Mouse (Mus musculus): ENCODE measurements around the gene Cgnl1. TPM values are rescaled to one million over a fixed set of nuclear protein-coding genes. Genes with fewer than 3 reads are reported as not detected.

Cgnl1 gene
- polyA plus RNA-seq, 1 experiment from 2014 or later, result 5.9 TPM

DNA sequence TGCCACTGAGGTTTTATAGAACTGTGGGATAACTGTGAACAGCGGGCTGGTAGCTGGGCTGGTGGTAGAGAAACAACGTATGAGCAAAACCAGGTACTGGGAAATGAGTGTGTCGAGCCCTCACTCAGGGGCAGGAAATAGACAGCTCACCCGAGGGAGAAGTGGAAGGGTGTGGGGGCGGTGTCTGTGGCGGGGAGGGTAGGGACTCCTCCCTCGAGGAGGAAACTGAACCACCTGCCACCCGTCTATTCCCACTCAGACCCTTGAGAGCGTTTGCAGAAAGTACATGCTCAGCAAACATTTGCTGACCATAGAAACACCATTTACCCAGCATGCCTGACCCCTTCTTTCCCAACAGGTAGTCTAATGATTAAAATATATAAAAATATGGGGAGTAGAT is 2.2 kb upstream of the Cgnl1 start:
- DNase-seq (ENCODE audit: low spot score), result no peak
- 45% methylated on average over 9 of the region's 9 CpGs for whole genome bisulfite sequencing

DNA sequence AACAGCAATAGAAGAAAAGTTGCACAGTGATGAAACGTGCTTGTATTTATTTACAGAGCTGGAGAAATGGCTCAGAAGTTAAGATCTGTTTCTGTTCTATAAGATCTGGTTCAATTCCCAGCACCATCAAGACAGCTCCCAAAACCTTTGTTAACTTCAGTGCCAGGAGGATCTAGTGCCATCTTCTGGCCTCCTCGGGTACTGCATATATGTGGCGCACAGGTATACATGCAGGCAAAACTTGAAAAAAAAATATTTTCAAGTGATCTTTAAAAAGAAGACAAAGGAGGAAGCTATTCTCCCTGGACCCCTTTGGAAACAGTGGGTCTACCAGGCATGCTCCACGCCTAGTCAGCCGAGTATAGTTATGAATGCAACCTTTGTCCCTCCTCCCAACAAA is 936 bp upstream of the Cgnl1 start:
- no peak overlapping the region for H3K4me3 ChIP-seq (ENCODE audit: low read depth, low read length)
- peaks cover 3% of the 10 kb centered on the region for H3K9me3 ChIP-seq (ENCODE audit: control insufficient read depth, low read length)
- H3K27ac ChIP-seq (ENCODE audit: low read depth, low read length), result no peak overlapping the region
- no peak overlapping the region for H3K9ac ChIP-seq (ENCODE audit: low read depth, low read length)
- H3K27me3 ChIP-seq (replicated peaks; ENCODE audit: control insufficient read depth, insufficient read depth, low read length), result peaks cover 29% of the 10 kb centered on the region
- ATAC-seq (replicated peaks; ENCODE audit: low FRiP score), result no peak
- H3K4me2 ChIP-seq, result no peak overlapping the region
- no peak for DNase-seq (ENCODE audit: low spot score)
- no peaks in the 10 kb centered on the region for H3K36me3 ChIP-seq (ENCODE audit: control insufficient read depth, insufficient read depth, low read length)
- peaks cover 9% of the 10 kb centered on the region for H3K4me1 ChIP-seq (replicated peaks; ENCODE audit: control insufficient read depth, insufficient read depth, low read length)
- WGBS, result 66% methylated on average over 5 of the region's 5 CpGs

More for the DNA sequence above, 2.2 kb upstream of the Cgnl1 start:
- Histone ChIP-seq H3K9ac (ENCODE audit: low read depth, low read length) (no peak overlapping the region), H3K27ac (ENCODE audit: low read depth, low read length) (no peak overlapping the region), H3K9me3 (ENCODE audit: control insufficient read depth, low read length) (peaks cover 4% of the 10 kb centered on the region), H3K27me3 (replicated peaks; ENCODE audit: control insufficient read depth, insufficient read depth, low read length) (peaks cover 29% of the 10 kb centered on the region), H3K4me3 (ENCODE audit: low read depth, low read length) (no peak overlapping the region), H3K36me3 (ENCODE audit: control insufficient read depth, insufficient read depth, low read length) (no peaks in the 10 kb centered on the region), H3K4me1 (replicated peaks; ENCODE audit: control insufficient read depth, insufficient read depth, low read length) (peaks cover 9% of the 10 kb centered on the region), H3K4me2 (no peak overlapping the region)
- ATAC-seq (replicated peaks; ENCODE audit: low FRiP score), result no peak

DNA sequence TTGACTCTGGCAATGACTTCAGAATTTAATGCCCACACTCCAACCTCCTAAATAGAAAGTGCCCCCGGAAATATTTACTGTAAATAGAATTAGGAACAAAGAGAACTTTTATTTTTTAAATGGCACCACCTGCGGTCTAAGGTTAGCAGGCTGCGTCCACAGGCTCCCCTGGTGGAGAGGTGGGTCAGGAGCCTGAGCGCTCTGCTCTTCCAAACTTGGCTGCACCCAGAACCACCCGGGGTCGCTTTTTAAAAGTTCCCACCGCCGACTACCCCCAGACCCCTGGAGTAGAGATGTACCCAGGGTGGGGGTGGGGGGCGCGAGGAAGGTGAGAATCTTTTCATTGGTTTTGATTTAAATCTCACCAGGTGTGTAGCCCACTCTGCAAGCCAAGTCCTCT is 918 bp downstream of the Cgnl1 start:
- Histone ChIP-seq H3K4me1 (replicated peaks; ENCODE audit: control insufficient read depth, insufficient read depth, low read length) (peaks cover 9% of the 10 kb centered on the region), H3K36me3 (ENCODE audit: control insufficient read depth, insufficient read depth, low read length) (no peaks in the 10 kb centered on the region), H3K27me3 (replicated peaks; ENCODE audit: control insufficient read depth, insufficient read depth, low read length) (peaks cover 29% of the 10 kb centered on the region), H3K27ac (ENCODE audit: low read depth, low read length) (no peak overlapping the region), H3K4me3 (ENCODE audit: low read depth, low read length) (peak overlapping the region; percentile 63), H3K9ac (ENCODE audit: low read depth, low read length) (peak overlapping the region; percentile 57; the same call in 1 of the 2 replicates), H3K4me2 (peak overlapping the region; percentile 77), H3K9me3 (ENCODE audit: control insufficient read depth, low read length) (no peaks in the 10 kb centered on the region)
- DNase-seq (ENCODE audit: low spot score), result no peak
- no peak for ATAC-seq (replicated peaks; ENCODE audit: low FRiP score)
- 4% methylated on average over 10 of the region's 10 CpGs for WGBS

DNA sequence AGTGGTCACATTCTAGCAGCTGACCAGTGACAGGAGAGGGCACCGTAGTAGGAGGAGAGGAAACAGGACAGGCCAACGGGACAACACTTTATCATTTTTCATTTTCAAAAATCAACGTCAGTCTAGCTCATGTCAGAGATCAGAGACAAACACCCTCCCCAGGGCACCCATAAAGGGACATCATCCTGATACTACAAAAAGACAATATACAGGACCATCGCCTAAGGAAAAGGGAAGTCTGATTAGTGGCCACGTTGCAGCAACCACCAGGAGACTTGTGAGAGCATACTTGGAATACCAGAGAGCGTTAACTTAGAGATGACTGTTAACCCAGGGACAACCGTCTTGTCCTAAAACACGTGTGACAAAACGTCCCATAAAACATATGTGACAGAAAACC is 1.7 kb downstream of the Cgnl1 start:
- H3K9me3 ChIP-seq (ENCODE audit: control insufficient read depth, low read length), result no peaks in the 10 kb centered on the region
- no peak for ATAC-seq (replicated peaks; ENCODE audit: low FRiP score)
- H3K27me3 ChIP-seq (replicated peaks; ENCODE audit: control insufficient read depth, insufficient read depth, low read length), result peaks cover 29% of the 10 kb centered on the region
- no peak overlapping the region for H3K9ac ChIP-seq (ENCODE audit: low read depth, low read length)
- WGBS, result 23% methylated on average over 9 of the region's 9 CpGs
- H3K27ac ChIP-seq (ENCODE audit: low read depth, low read length), result no peak overlapping the region
- peak overlapping the region; percentile 77 for H3K4me2 ChIP-seq
- no peaks in the 10 kb centered on the region for H3K36me3 ChIP-seq (ENCODE audit: control insufficient read depth, insufficient read depth, low read length)
- DNase-seq (ENCODE audit: low spot score), result no peak
- peak overlapping the region; percentile 63; the same call in 1 of the 2 replicates for H3K4me3 ChIP-seq (ENCODE audit: low read depth, low read length)
- H3K4me1 ChIP-seq (replicated peaks; ENCODE audit: control insufficient read depth, insufficient read depth, low read length), result peaks cover 9% of the 10 kb centered on the region

DNA sequence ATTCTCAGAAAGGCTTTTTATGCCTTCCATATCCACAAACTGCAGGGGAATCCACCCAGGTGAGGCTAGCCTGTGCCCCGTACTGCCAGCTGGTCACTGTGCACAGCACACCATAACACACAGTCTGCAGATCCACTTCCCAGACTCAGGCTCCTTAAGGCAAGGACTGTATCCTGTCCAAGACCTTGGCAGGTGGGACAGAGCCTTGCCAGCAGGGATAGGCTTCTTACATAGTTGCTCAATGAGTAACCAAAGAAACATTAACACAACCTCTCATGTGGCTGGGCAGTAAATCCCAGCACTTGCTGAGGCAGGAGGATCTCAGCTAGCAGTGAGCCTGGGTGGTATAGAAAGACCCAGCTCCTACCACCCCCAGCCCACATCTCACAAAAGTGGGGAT is 3.3 kb downstream of the Cgnl1 start:
- no peak overlapping the region for H3K4me2 ChIP-seq

DNA sequence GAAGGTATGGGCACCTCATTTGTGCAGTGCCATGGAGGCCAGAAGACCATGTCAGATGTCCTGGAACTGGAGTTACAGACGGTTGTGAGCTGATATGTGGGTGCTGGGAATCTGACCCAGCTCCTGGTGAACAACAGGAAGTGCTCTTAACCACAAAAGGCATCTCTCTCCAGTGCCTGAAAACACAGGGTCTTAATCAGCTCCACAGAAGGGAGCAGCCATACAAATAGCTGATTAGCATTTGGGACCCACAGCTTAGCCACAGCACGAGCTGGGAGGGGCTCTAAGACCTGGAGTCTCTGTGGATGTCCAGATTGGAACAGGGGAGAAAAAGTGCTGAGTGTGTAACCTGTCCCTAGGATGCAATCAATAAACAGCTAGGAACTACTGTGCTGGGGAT is 4.5 kb downstream of the Cgnl1 start:
- H3K9ac ChIP-seq (ENCODE audit: low read depth, low read length), result no peak overlapping the region
- ATAC-seq (replicated peaks; ENCODE audit: low FRiP score), result no peak

More for the DNA sequence above, 3.3 kb downstream of the Cgnl1 start:
- Histone ChIP-seq H3K27me3 (replicated peaks; ENCODE audit: control insufficient read depth, insufficient read depth, low read length) (peaks cover 29% of the 10 kb centered on the region), H3K4me1 (replicated peaks; ENCODE audit: control insufficient read depth, insufficient read depth, low read length) (peaks cover 9% of the 10 kb centered on the region), H3K9ac (ENCODE audit: low read depth, low read length) (no peak overlapping the region), H3K9me3 (ENCODE audit: control insufficient read depth, low read length) (no peaks in the 10 kb centered on the region), H3K4me3 (ENCODE audit: low read depth, low read length) (no peak overlapping the region), H3K36me3 (ENCODE audit: control insufficient read depth, insufficient read depth, low read length) (no peaks in the 10 kb centered on the region), H3K27ac (ENCODE audit: low read depth, low read length) (no peak overlapping the region)
- no peak for DNase-seq (ENCODE audit: low spot score)
- no peak for ATAC-seq (replicated peaks; ENCODE audit: low FRiP score)
- WGBS, result 80% methylated on average over 1 of the region's 1 CpGs

DNA sequence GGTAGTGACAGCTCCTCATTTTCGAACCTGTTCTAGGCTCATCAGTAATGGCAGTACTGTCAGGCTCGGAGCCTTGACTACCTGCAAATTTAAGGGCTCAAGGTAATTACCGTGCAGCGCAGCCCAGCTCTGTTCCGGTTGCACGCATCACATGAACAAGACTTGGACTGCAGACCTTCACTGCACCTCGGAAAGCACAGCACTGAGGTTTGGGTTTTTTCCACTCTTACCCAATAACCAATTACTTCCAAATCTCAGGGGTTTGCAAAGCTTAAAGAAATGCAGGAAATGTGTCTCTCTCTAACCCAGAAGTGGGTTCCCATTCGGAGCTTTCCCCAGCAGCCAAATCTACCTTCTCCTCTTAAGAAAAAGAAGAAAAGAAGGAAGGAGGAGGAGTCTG is 5.1 kb downstream of the Cgnl1 start:
- Histone ChIP-seq H3K4me3 (ENCODE audit: low read depth, low read length) (no peak overlapping the region), H3K9ac (ENCODE audit: low read depth, low read length) (no peak overlapping the region), H3K27ac (ENCODE audit: low read depth, low read length) (no peak overlapping the region), H3K36me3 (ENCODE audit: control insufficient read depth, insufficient read depth, low read length) (no peaks in the 10 kb centered on the region), H3K4me2 (no peak overlapping the region), H3K9me3 (ENCODE audit: control insufficient read depth, low read length) (no peaks in the 10 kb centered on the region; the same call in 1 of the 2 replicates), H3K4me1 (replicated peaks; ENCODE audit: control insufficient read depth, insufficient read depth, low read length) (peaks cover 9% of the 10 kb centered on the region), H3K27me3 (replicated peaks; ENCODE audit: control insufficient read depth, insufficient read depth, low read length) (peaks cover 22% of the 10 kb centered on the region)
- ATAC-seq (replicated peaks; ENCODE audit: low FRiP score), result no peak
- DNase-seq (ENCODE audit: low spot score), result no peak
- WGBS, result 84% methylated on average over 8 of the region's 8 CpGs

More for the DNA sequence above, 4.5 kb downstream of the Cgnl1 start:
- peaks cover 27% of the 10 kb centered on the region for H3K27me3 ChIP-seq (replicated peaks; ENCODE audit: control insufficient read depth, insufficient read depth, low read length)
- peaks cover 9% of the 10 kb centered on the region for H3K4me1 ChIP-seq (replicated peaks; ENCODE audit: control insufficient read depth, insufficient read depth, low read length)
- no peak overlapping the region for H3K4me3 ChIP-seq (ENCODE audit: low read depth, low read length)
- WGBS, result 39% methylated on average over 2 of the region's 2 CpGs
- H3K4me2 ChIP-seq, result no peak overlapping the region
- no peak for DNase-seq (ENCODE audit: low spot score)
- H3K36me3 ChIP-seq (ENCODE audit: control insufficient read depth, insufficient read depth, low read length), result no peaks in the 10 kb centered on the region
- H3K27ac ChIP-seq (ENCODE audit: low read depth, low read length), result no peak overlapping the region
- H3K9me3 ChIP-seq (ENCODE audit: control insufficient read depth, low read length), result no peaks in the 10 kb centered on the region

DNA sequence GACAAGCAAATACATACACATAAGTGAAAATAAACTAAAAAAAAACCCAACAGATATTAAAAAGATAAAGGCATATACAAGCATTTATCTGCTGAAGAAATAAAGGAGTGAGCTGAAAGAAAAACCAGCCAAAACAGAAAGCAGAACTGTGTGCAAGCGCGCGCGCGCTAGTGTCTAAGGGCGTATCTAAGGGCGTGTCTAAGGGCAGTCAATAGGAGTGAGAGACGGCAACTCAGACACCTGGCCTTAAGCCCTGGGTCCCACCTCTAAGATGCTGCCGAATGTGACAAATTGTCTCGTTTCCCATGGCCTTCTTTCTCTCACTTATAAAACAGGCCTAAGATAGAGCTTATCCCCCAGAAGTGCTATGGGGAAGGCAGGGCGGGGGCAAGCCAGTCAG is 6.9 kb downstream of the Cgnl1 start:
- Histone ChIP-seq H3K36me3 (ENCODE audit: control insufficient read depth, insufficient read depth, low read length) (no peaks in the 10 kb centered on the region), H3K4me2 (no peak overlapping the region), H3K9me3 (ENCODE audit: control insufficient read depth, low read length) (no peaks in the 10 kb centered on the region; the same call in 1 of the 2 replicates), H3K27me3 (replicated peaks; ENCODE audit: control insufficient read depth, insufficient read depth, low read length) (peaks cover 4% of the 10 kb centered on the region), H3K4me1 (replicated peaks; ENCODE audit: control insufficient read depth, insufficient read depth, low read length) (peaks cover 9% of the 10 kb centered on the region), H3K4me3 (ENCODE audit: low read depth, low read length) (no peak overlapping the region), H3K9ac (ENCODE audit: low read depth, low read length) (no peak overlapping the region), H3K27ac (ENCODE audit: low read depth, low read length) (no peak overlapping the region)
- DNase-seq (ENCODE audit: low spot score) (no peak), ATAC-seq (replicated peaks; ENCODE audit: low FRiP score) (no peak)
- WGBS, result 60% methylated on average over 11 of the region's 11 CpGs

DNA sequence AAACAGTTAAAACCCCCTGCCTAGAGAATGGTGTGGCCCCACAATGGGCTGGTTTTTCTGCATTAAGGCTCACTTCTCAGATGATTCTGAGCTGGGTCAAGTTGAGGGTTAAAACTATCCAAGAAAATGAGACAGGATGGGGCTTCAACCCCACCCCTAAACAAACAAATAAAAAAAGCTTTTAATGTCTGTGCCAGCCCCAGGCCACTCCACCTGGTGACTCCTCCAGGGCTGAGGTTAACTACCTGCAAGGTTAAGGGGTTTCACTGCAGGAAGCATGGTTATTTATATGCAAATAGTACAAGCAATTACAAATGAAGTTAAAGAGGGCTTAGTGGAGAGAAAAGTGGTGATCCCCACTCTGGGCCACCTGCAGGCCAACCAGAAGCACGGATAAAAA is 8.1 kb downstream of the Cgnl1 start:
- peaks cover 14% of the 10 kb centered on the region for H3K4me1 ChIP-seq (replicated peaks; ENCODE audit: control insufficient read depth, insufficient read depth, low read length)
- no peaks in the 10 kb centered on the region; the same call in 1 of the 2 replicates for H3K9me3 ChIP-seq (ENCODE audit: control insufficient read depth, low read length)
- H3K4me3 ChIP-seq (ENCODE audit: low read depth, low read length), result no peak overlapping the region
- H3K4me2 ChIP-seq, result no peak overlapping the region
- no peaks in the 10 kb centered on the region for H3K27me3 ChIP-seq (replicated peaks; ENCODE audit: control insufficient read depth, insufficient read depth, low read length)
- no peaks in the 10 kb centered on the region for H3K36me3 ChIP-seq (ENCODE audit: control insufficient read depth, insufficient read depth, low read length)
- no peak overlapping the region for H3K27ac ChIP-seq (ENCODE audit: low read depth, low read length)
- ATAC-seq (replicated peaks; ENCODE audit: low FRiP score) (no peak), DNase-seq (ENCODE audit: low spot score) (no peak)
- H3K9ac ChIP-seq (ENCODE audit: low read depth, low read length), result no peak overlapping the region
- WGBS, result 43% methylated on average over 1 of the region's 1 CpGs
